Mouse (Mus musculus): Measurements from ENCODE around the gene Olfr183. TPM values are rescaled to one million over a fixed set of nuclear protein-coding genes. Genes with fewer than 3 reads are reported as not detected.
"Not testable (repeated sequence)": the region's sequence is repeated elsewhere in the genome, so short reads cannot be mapped to it uniquely, and the experiment has no call there.

The Olfr183 gene
- polyA plus RNA-seq (2012; rRNA removed) = not detected in 2 replicates

- DNase-seq (ENCODE audit: extremely low spot score in 1 of 2, low spot score in 1 of 2) = no peak
These were observed at the start of gene Olfr183 for GRCm38 (mm10) chr16:58995057-58995456. Gene Olfr183, plus strand, starts transcription at chr16:58995357.

DNA sequence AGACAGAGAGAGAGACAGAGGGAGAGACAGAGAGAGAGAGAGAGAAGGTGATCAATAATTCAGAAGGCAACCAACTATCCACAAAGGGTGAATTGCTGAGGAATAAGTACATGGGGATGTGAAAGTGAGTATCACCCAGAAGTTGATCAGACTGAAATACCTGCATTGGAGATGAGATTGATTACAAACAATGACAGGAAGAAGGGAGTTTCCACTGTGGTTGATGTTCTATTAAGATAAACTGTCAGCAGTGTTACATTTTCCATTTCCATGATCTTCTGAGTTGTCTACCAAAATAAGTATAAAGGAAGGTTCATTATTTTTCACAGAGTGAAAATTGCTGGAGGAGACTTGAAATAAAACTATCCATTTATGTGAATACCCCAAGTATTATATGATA is 12.0 kb downstream of the Olfr183 start:
- DNase-seq (ENCODE audit: extremely low spot score in 1 of 2, low spot score in 1 of 2) = no peak

- DNase-seq (ENCODE audit: extremely low spot score in 1 of 2, low spot score in 1 of 2) = no peak
These were observed 18.3 kb downstream of the Olfr183 start for GRCm38 (mm10) chr16:59013357-59014018.

- DNase-seq (ENCODE audit: extremely low spot score in 1 of 2, low spot score in 1 of 2) = no peak
These were observed 35.0 kb downstream of the Olfr183 start, which contains the start of gene Olfr186 for GRCm38 (mm10) chr16:59030191-59030590. Gene Olfr186, minus strand, starts transcription at chr16:59030291.

DNA sequence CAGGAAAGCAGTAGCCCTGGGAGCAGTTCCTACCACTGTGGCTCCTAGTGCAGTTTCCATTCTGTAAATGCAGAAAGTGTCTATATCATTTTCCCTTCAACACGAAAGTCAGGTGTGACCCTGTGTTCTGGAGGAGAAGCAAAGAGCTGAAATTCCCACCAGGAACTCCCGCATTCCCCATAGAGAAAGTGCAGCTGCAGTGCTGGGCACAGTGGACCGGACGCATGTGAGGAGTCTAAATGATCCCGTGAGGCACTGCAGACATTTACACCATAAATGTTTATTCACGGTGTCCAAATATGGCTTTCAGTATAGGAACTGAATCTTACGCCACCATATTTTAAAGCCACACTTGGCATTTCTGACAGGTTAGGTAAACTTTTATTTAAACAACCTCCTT is 44.6 kb downstream of the Olfr183 start, which contains the start of gene Olfr187:
Gene Olfr187, minus strand, starts transcription at position 58 of the 400 bp plus-strand sequence.
- DNase-seq (ENCODE audit: extremely low spot score in 1 of 2, low spot score in 1 of 2) = no peak

DNA sequence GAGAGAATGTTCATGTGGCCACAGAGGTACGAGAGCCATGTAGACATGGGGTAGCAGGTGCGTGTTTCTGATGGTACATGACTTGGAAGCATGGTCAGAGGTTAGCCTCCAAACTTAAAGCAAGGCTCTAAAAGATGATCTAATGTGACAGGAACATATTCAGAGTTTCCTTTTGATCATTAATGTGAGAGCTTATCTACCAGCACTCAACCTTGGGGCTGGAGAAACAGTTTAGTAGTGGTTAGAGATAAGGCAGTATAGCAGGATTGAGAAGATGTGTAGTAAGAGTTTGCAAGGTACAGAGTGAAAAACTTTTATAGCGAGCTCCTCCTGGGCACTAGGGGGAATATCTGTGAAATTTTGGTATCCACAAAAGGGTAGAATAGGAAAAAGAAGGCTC is 50.7 kb downstream of the Olfr183 start:
- DNase-seq (ENCODE audit: extremely low spot score in 1 of 2, low spot score in 1 of 2) = no peak

GRCm38 (mm10) chr16:59047579-59047978 is 52.4 kb downstream of the Olfr183 start:
- no peak for DNase-seq (ENCODE audit: extremely low spot score in 1 of 2, low spot score in 1 of 2)

GRCm38 (mm10) chr16:59048860-59049259 is 53.7 kb downstream of the Olfr183 start:
- no peak for DNase-seq (ENCODE audit: extremely low spot score in 1 of 2, low spot score in 1 of 2)

DNA sequence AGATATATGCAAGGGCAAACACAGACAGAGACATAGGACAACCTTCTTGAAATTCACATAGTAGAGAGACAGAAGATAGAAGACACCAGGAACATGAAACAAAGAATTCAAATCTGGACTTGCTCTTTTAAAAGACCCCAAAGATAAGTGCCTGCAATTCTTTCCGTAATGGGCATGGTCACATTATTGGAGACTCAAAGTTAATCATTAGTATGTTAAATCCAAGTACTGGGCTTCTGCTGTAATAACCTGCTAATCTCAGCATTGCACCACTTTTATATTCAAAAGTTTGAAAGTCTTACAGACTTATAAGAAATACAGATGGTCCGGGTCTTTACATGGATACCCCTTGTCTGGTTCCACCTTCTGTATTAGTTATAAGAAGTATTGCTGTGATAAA is 54.1 kb downstream of the Olfr183 start:
- DNase-seq (ENCODE audit: extremely low spot score in 1 of 2, low spot score in 1 of 2) = not testable (repeated sequence)

Other genes starting within 250 kb of the Olfr183 start
- gene Olfr172, start 232.2 kb upstream of the Olfr183 start, polyA plus RNA-seq (2012; rRNA removed) = not detected in 2 replicates
- not detected in 2 replicates for gene Olfr173, start 195.1 kb upstream of the Olfr183 start, polyA plus RNA-seq (2012; rRNA removed)
- not detected in 2 replicates for gene Olfr175-ps1, start 168.6 kb upstream of the Olfr183 start, polyA plus RNA-seq (2012; rRNA removed)
- gene Olfr177, start 120.6 kb upstream of the Olfr183 start, polyA plus RNA-seq (2012; rRNA removed) = not detected in 2 replicates
- not detected in 2 replicates for gene Olfr178, start 103.3 kb upstream of the Olfr183 start, polyA plus RNA-seq (2012; rRNA removed)
- gene Olfr181, start 66.6 kb upstream of the Olfr183 start, polyA plus RNA-seq (2012; rRNA removed) = not detected in 2 replicates
- gene Olfr180, start 66.0 kb upstream of the Olfr183 start, polyA plus RNA-seq (2012; rRNA removed) = not detected in 2 replicates
- gene Olfr186, start 34.9 kb downstream of the Olfr183 start, polyA plus RNA-seq (2012; rRNA removed) = 0.06 TPM in 1 of 2 replicates, not detected in the other
- not detected in 2 replicates for gene Olfr187, start 44.4 kb downstream of the Olfr183 start, polyA plus RNA-seq (2012; rRNA removed)
- gene Olfr190, start 82.6 kb downstream of the Olfr183 start, polyA plus RNA-seq (2012; rRNA removed) = not detected in 2 replicates
- not detected in 2 replicates for gene Olfr191, start 94.5 kb downstream of the Olfr183 start, polyA plus RNA-seq (2012; rRNA removed)
- not detected in 2 replicates for gene Olfr193, start 116.5 kb downstream of the Olfr183 start, polyA plus RNA-seq (2012; rRNA removed)
- gene Olfr194, start 125.7 kb downstream of the Olfr183 start, polyA plus RNA-seq (2012; rRNA removed) = not detected in 2 replicates
- gene Olfr195, start 151.7 kb downstream of the Olfr183 start, polyA plus RNA-seq (2012; rRNA removed) = not detected in 2 replicates
- not detected in 2 replicates for gene Olfr196, start 175.1 kb downstream of the Olfr183 start, polyA plus RNA-seq (2012; rRNA removed)
- gene Olfr198, start 208.2 kb downstream of the Olfr183 start, polyA plus RNA-seq (2012; rRNA removed) = not detected in 2 replicates
- gene Olfr199, start 224.4 kb downstream of the Olfr183 start, polyA plus RNA-seq (2012; rRNA removed) = not detected in 2 replicates

Data from frontal cortex, adult 2 months (tissue).